Mouse (Mus musculus): ENCODE data around the gene Otulinl. TPM values are rescaled to one million over a fixed set of nuclear protein-coding genes. Genes with fewer than 3 reads are reported as not detected.

Otulinl gene
- total RNA-seq, 1 experiment: 1.7 TPM

DNA sequence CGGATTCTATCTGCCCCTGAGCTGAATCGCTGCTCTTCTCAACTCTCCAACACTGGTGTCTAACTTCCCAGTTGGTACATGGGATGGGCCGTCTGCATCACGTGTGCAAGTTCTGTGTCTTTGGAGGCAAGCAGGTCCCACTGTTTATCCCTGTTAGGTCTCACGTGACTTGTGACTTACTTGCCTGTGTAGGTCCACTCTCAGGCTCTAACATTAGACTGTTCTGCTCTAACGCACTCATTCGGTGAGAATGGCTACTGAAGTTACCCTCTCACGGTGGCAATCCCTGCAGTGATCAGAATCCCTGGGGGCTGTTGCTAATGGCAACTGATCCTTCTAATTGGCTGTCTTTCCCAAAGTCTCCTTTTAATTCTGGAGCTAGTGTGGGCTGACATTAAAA lies 9.1 kb downstream of the Otulinl start:
- H3K9me3 ChIP-seq (ENCODE audit: control insufficient read depth, insufficient read depth, low read depth, low read length): no peaks in the 10 kb centered on the region
- H3K4me1 ChIP-seq (ENCODE audit: control insufficient read depth in 2 of 2, insufficient read depth in 2 of 2, low read length in 2 of 2, poor library complexity in 1 of 2): peaks cover 0 to 2% of the 10 kb centered on the region in 2 experiments; a peak in 1 of 4 replicates
- H3K27ac ChIP-seq (ENCODE audit: insufficient read depth, low read depth, low read length, poor library complexity, severe bottlenecking): no peak overlapping the region
- no peak for DNase-seq (ENCODE audit: low read depth, low spot score)
- H3K9ac ChIP-seq (ENCODE audit: insufficient read depth, low read depth, low read length, poor library complexity, severe bottlenecking): no peak overlapping the region
- TF ChIP-seq MAFK (IDR thresholded peaks at IDR 0.05; ENCODE audit: insufficient read depth, low read depth, low read length) (no peak), HCFC1 (IDR thresholded peaks at IDR 0.05; ENCODE audit: borderline replicate concordance, insufficient read depth, low read length) (no peak), ZC3H11A (IDR thresholded peaks at IDR 0.05; ENCODE audit: borderline replicate concordance, low read depth, low read length) (no peak), ZNF384 (IDR thresholded peaks at IDR 0.05; ENCODE audit: low read depth, low read length) (no peak), CHD2 (IDR thresholded peaks at IDR 0.05; ENCODE audit: low read depth, low read length) (no peak)
- in situ Hi-C loops (cut with MboI; ENCODE audit: low sequenced_read_pairs in 2 of 2, unreplicated experiment in 2 of 2): no loop called here
- H3K4me3 ChIP-seq (ENCODE audit: insufficient read depth in 1 of 2, low read depth in 1 of 2, low read length in 2 of 2, poor library complexity in 1 of 2, severe bottlenecking in 1 of 2): no peak overlapping the region
- H3K36me3 ChIP-seq (ENCODE audit: control insufficient read depth, insufficient read depth, low read length, poor library complexity, severe bottlenecking): no peaks in the 10 kb centered on the region

DNA sequence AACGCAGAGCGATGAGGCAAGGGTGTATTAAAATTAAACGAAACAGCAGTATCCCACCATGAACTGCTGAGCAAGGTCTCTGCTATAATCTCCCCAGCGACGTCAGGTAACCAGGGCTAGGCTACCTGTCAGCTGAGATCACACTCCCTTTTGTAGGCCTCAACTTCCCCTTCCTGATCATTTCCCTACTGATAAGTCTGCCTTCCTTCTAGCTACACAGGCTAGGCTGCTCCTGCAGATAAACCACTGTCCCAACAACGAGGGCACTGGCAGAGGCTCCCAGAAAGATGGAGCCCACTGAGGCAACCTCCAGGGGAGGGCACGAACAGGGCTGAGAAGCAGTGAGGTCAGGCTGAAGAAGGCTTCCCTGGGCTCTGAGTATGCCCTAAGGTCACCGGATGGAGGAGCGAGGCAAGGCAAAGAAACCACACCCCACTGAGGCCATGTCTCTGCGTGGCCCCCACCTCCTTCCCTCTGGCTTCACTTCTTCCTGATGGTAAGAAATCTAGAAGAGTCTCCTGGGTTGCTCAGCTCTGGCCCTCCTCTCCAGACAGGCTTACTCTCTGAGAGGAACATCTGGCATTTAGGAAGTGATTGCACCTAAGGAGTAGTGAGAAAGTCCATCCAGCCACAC lies 9.7 kb downstream of the Otulinl start:
- Histone ChIP-seq H3K9ac (ENCODE audit: insufficient read depth, low read depth, low read length, poor library complexity, severe bottlenecking) (no peak overlapping the region), H3K4me1 (ENCODE audit: control insufficient read depth in 2 of 2, insufficient read depth in 2 of 2, low read length in 2 of 2, poor library complexity in 1 of 2) (peaks cover 0 to 2% of the 10 kb centered on the region in 2 experiments; a peak in 1 of 4 replicates), H3K4me3 (ENCODE audit: insufficient read depth in 1 of 2, low read depth in 1 of 2, low read length in 2 of 2, poor library complexity in 1 of 2, severe bottlenecking in 1 of 2) (no peak overlapping the region), H3K36me3 (ENCODE audit: control insufficient read depth, insufficient read depth, low read length, poor library complexity, severe bottlenecking) (no peaks in the 10 kb centered on the region), H3K27ac (ENCODE audit: insufficient read depth, low read depth, low read length, poor library complexity, severe bottlenecking) (no peak overlapping the region), H3K9me3 (ENCODE audit: control insufficient read depth, insufficient read depth, low read depth, low read length) (no peaks in the 10 kb centered on the region)
- DNase-seq (ENCODE audit: low read depth, low spot score): no peak
- no peak for TF ChIP-seq CHD2 (IDR thresholded peaks at IDR 0.05; ENCODE audit: low read depth, low read length)
- no peak for TF ChIP-seq HCFC1 (IDR thresholded peaks at IDR 0.05; ENCODE audit: borderline replicate concordance, insufficient read depth, low read length)
- no peak for TF ChIP-seq ZNF384 (IDR thresholded peaks at IDR 0.05; ENCODE audit: low read depth, low read length)
- TF ChIP-seq MAFK (IDR thresholded peaks at IDR 0.05; ENCODE audit: insufficient read depth, low read depth, low read length): no peak
- no peak for TF ChIP-seq ZC3H11A (IDR thresholded peaks at IDR 0.05; ENCODE audit: borderline replicate concordance, low read depth, low read length)
- in situ Hi-C loops (cut with MboI; ENCODE audit: low sequenced_read_pairs in 2 of 2, unreplicated experiment in 2 of 2): no loop called here

GRCm38 (mm10) chr15:27670708-27671107 lies 10.7 kb downstream of the Otulinl start:
- Histone ChIP-seq H3K4me1 (ENCODE audit: control insufficient read depth in 2 of 2, insufficient read depth in 2 of 2, low read length in 2 of 2, poor library complexity in 1 of 2) (peaks cover 0 to 2% of the 10 kb centered on the region in 2 experiments; a peak in 1 of 4 replicates), H3K9me3 (ENCODE audit: control insufficient read depth, insufficient read depth, low read depth, low read length) (no peaks in the 10 kb centered on the region), H3K9ac (ENCODE audit: insufficient read depth, low read depth, low read length, poor library complexity, severe bottlenecking) (no peak overlapping the region), H3K4me3 (ENCODE audit: insufficient read depth in 1 of 2, low read depth in 1 of 2, low read length in 2 of 2, poor library complexity in 1 of 2, severe bottlenecking in 1 of 2) (no peak overlapping the region), H3K27ac (ENCODE audit: insufficient read depth, low read depth, low read length, poor library complexity, severe bottlenecking) (no peak overlapping the region), H3K36me3 (ENCODE audit: control insufficient read depth, insufficient read depth, low read length, poor library complexity, severe bottlenecking) (no peaks in the 10 kb centered on the region)
- TF ChIP-seq ZNF384 (IDR thresholded peaks at IDR 0.05; ENCODE audit: low read depth, low read length) (no peak), CHD2 (IDR thresholded peaks at IDR 0.05; ENCODE audit: low read depth, low read length) (no peak), HCFC1 (IDR thresholded peaks at IDR 0.05; ENCODE audit: borderline replicate concordance, insufficient read depth, low read length) (no peak), MAFK (IDR thresholded peaks at IDR 0.05; ENCODE audit: insufficient read depth, low read depth, low read length) (no peak), ZC3H11A (IDR thresholded peaks at IDR 0.05; ENCODE audit: borderline replicate concordance, low read depth, low read length) (no peak)
- no peak for DNase-seq (ENCODE audit: low read depth, low spot score)
- in situ Hi-C loops (cut with MboI; ENCODE audit: low sequenced_read_pairs in 2 of 2, unreplicated experiment in 2 of 2): no loop called here

GRCm38 (mm10) chr15:27669931-27670411 lies 11.4 kb downstream of the Otulinl start:
- H3K27ac ChIP-seq (ENCODE audit: insufficient read depth, low read depth, low read length, poor library complexity, severe bottlenecking): no peak overlapping the region
- TF ChIP-seq ZNF384 (IDR thresholded peaks at IDR 0.05; ENCODE audit: low read depth, low read length) (no peak), CHD2 (IDR thresholded peaks at IDR 0.05; ENCODE audit: low read depth, low read length) (no peak), MAFK (IDR thresholded peaks at IDR 0.05; ENCODE audit: insufficient read depth, low read depth, low read length) (no peak), ZC3H11A (IDR thresholded peaks at IDR 0.05; ENCODE audit: borderline replicate concordance, low read depth, low read length) (no peak), HCFC1 (IDR thresholded peaks at IDR 0.05; ENCODE audit: borderline replicate concordance, insufficient read depth, low read length) (no peak)
- H3K9ac ChIP-seq (ENCODE audit: insufficient read depth, low read depth, low read length, poor library complexity, severe bottlenecking): no peak overlapping the region
- no peaks in the 10 kb centered on the region for H3K36me3 ChIP-seq (ENCODE audit: control insufficient read depth, insufficient read depth, low read length, poor library complexity, severe bottlenecking)
- no peak overlapping the region for H3K4me3 ChIP-seq (ENCODE audit: insufficient read depth in 1 of 2, low read depth in 1 of 2, low read length in 2 of 2, poor library complexity in 1 of 2, severe bottlenecking in 1 of 2)
- peaks cover 0 to 2% of the 10 kb centered on the region in 2 experiments; a peak in 1 of 4 replicates for H3K4me1 ChIP-seq (ENCODE audit: control insufficient read depth in 2 of 2, insufficient read depth in 2 of 2, low read length in 2 of 2, poor library complexity in 1 of 2)
- no peak for DNase-seq (ENCODE audit: low read depth, low spot score)
- H3K9me3 ChIP-seq (ENCODE audit: control insufficient read depth, insufficient read depth, low read depth, low read length): no peaks in the 10 kb centered on the region
- in situ Hi-C loops (cut with MboI; ENCODE audit: low sequenced_read_pairs in 2 of 2, unreplicated experiment in 2 of 2): no loop called here
